Mouse (Mus musculus): Measurements from ENCODE around the gene Lyzl4. TPM values are rescaled to one million over a fixed set of nuclear protein-coding genes. Genes with fewer than 3 reads are reported as not detected.
"Not testable (repeated sequence)": the region's sequence is repeated elsewhere in the genome, so short reads cannot be mapped to it uniquely, and the experiment has no call there.

The Lyzl4 gene
- polyA plus RNA-seq, 1 experiment = not detected

- H3K4me1 ChIP-seq (ENCODE audit: control insufficient read depth, insufficient read depth, low read length) = no peaks in the 10 kb centered on the region
- WGBS = 42% methylated on average over 1 of the region's 1 CpGs
- TF ChIP-seq POLR2A (IDR thresholded peaks at IDR 0.05; ENCODE audit: borderline replicate concordance, control insufficient read depth, low read depth, low read length) (no peak), CTCF (IDR thresholded peaks at IDR 0.05; ENCODE audit: control insufficient read depth, insufficient read depth, low read length) (no peak)
- H3K4me3 ChIP-seq (replicated peaks; ENCODE audit: control insufficient read depth, low read depth, low read length) = no peak overlapping the region
- no peak overlapping the region for H3K27ac ChIP-seq (ENCODE audit: control insufficient read depth, insufficient read depth, low read depth, low read length, poor library complexity)
These were observed 35.3 kb downstream of the Lyzl4 start for GRCm38 (mm10) chr9:121606498-121607096.

GRCm38 (mm10) chr9:121605414-121606278 is 36.2 kb downstream of the Lyzl4 start:
- TF ChIP-seq CTCF (IDR thresholded peaks at IDR 0.05; ENCODE audit: control insufficient read depth, insufficient read depth, low read length) (peak; percentile 68), POLR2A (IDR thresholded peaks at IDR 0.05; ENCODE audit: borderline replicate concordance, control insufficient read depth, low read depth, low read length) (no peak)
- Histone ChIP-seq H3K27ac (ENCODE audit: control insufficient read depth, insufficient read depth, low read depth, low read length, poor library complexity) (no peak overlapping the region), H3K4me3 (replicated peaks; ENCODE audit: control insufficient read depth, low read depth, low read length) (no peak overlapping the region), H3K4me1 (ENCODE audit: control insufficient read depth, insufficient read depth, low read length) (no peaks in the 10 kb centered on the region)
- WGBS = 51% methylated on average over 12 of the region's 12 CpGs

- TF ChIP-seq POLR2A (IDR thresholded peaks at IDR 0.05; ENCODE audit: borderline replicate concordance, control insufficient read depth, low read depth, low read length) (no peak), CTCF (IDR thresholded peaks at IDR 0.05; ENCODE audit: control insufficient read depth, insufficient read depth, low read length) (no peak)
- no peak overlapping the region for H3K27ac ChIP-seq (ENCODE audit: control insufficient read depth, insufficient read depth, low read depth, low read length, poor library complexity)
- no peak overlapping the region for H3K4me3 ChIP-seq (replicated peaks; ENCODE audit: control insufficient read depth, low read depth, low read length)
- WGBS = 8% methylated on average over 2 of the region's 2 CpGs
- no peaks in the 10 kb centered on the region for H3K4me1 ChIP-seq (ENCODE audit: control insufficient read depth, insufficient read depth, low read length)
These were observed 39.5 kb downstream of the Lyzl4 start for GRCm38 (mm10) chr9:121602381-121602780.

- H3K4me3 ChIP-seq (replicated peaks; ENCODE audit: control insufficient read depth, low read depth, low read length) = no peak overlapping the region
These were observed 41.0 kb downstream of the Lyzl4 start for GRCm38 (mm10) chr9:121600861-121601427.

GRCm38 (mm10) chr9:121600201-121600860 is 41.6 kb downstream of the Lyzl4 start:
- TF ChIP-seq POLR2A (IDR thresholded peaks at IDR 0.05; ENCODE audit: borderline replicate concordance, control insufficient read depth, low read depth, low read length) (no peak), CTCF (IDR thresholded peaks at IDR 0.05; ENCODE audit: control insufficient read depth, insufficient read depth, low read length) (no peak)
- no peaks in the 10 kb centered on the region for H3K4me1 ChIP-seq (ENCODE audit: control insufficient read depth, insufficient read depth, low read length)
- H3K4me3 ChIP-seq (replicated peaks; ENCODE audit: control insufficient read depth, low read depth, low read length) = no peak overlapping the region
- WGBS = 40% methylated on average over 13 of the region's 13 CpGs
- no peak overlapping the region for H3K27ac ChIP-seq (ENCODE audit: control insufficient read depth, insufficient read depth, low read depth, low read length, poor library complexity)

More at GRCm38 (mm10) chr9:121600861-121601427, 41.0 kb downstream of the Lyzl4 start:
- no peaks in the 10 kb centered on the region for H3K4me1 ChIP-seq (ENCODE audit: control insufficient read depth, insufficient read depth, low read length)
- 37% methylated on average over 6 of the region's 6 CpGs for WGBS
- no peak for TF ChIP-seq CTCF (IDR thresholded peaks at IDR 0.05; ENCODE audit: control insufficient read depth, insufficient read depth, low read length)
- TF ChIP-seq POLR2A (IDR thresholded peaks at IDR 0.05; ENCODE audit: borderline replicate concordance, control insufficient read depth, low read depth, low read length) = no peak
- H3K27ac ChIP-seq (ENCODE audit: control insufficient read depth, insufficient read depth, low read depth, low read length, poor library complexity) = no peak overlapping the region

- 77% methylated on average over 6 of the region's 6 CpGs for WGBS
- no peak overlapping the region for H3K27ac ChIP-seq (ENCODE audit: control insufficient read depth, insufficient read depth, low read depth, low read length, poor library complexity)
- no peak for TF ChIP-seq POLR2A (IDR thresholded peaks at IDR 0.05; ENCODE audit: borderline replicate concordance, control insufficient read depth, low read depth, low read length)
- no peak for TF ChIP-seq CTCF (IDR thresholded peaks at IDR 0.05; ENCODE audit: control insufficient read depth, insufficient read depth, low read length)
- H3K4me3 ChIP-seq (replicated peaks; ENCODE audit: control insufficient read depth, low read depth, low read length) = no peak overlapping the region
- H3K4me1 ChIP-seq (ENCODE audit: control insufficient read depth, insufficient read depth, low read length) = no peaks in the 10 kb centered on the region
These were observed 42.3 kb downstream of the Lyzl4 start for GRCm38 (mm10) chr9:121599551-121599950.

- H3K4me3 ChIP-seq (replicated peaks; ENCODE audit: control insufficient read depth, low read depth, low read length) = no peak overlapping the region
- no peaks in the 10 kb centered on the region for H3K4me1 ChIP-seq (ENCODE audit: control insufficient read depth, insufficient read depth, low read length)
- TF ChIP-seq POLR2A (IDR thresholded peaks at IDR 0.05; ENCODE audit: borderline replicate concordance, control insufficient read depth, low read depth, low read length) (no peak), CTCF (IDR thresholded peaks at IDR 0.05; ENCODE audit: control insufficient read depth, insufficient read depth, low read length) (no peak)
- H3K27ac ChIP-seq (ENCODE audit: control insufficient read depth, insufficient read depth, low read depth, low read length, poor library complexity) = no peak overlapping the region
- WGBS = 52% methylated on average over 2 of the region's 2 CpGs
These were observed 43.8 kb downstream of the Lyzl4 start for GRCm38 (mm10) chr9:121598106-121598505.

- no peak overlapping the region for H3K27ac ChIP-seq (ENCODE audit: control insufficient read depth, insufficient read depth, low read depth, low read length, poor library complexity)
- no peak overlapping the region for H3K4me3 ChIP-seq (replicated peaks; ENCODE audit: control insufficient read depth, low read depth, low read length)
- no peaks in the 10 kb centered on the region for H3K4me1 ChIP-seq (ENCODE audit: control insufficient read depth, insufficient read depth, low read length)
- 76% methylated on average over 4 of the region's 4 CpGs for WGBS
- TF ChIP-seq POLR2A (IDR thresholded peaks at IDR 0.05; ENCODE audit: borderline replicate concordance, control insufficient read depth, low read depth, low read length) (no peak), CTCF (IDR thresholded peaks at IDR 0.05; ENCODE audit: control insufficient read depth, insufficient read depth, low read length) (no peak)
These were observed 47.1 kb downstream of the Lyzl4 start for GRCm38 (mm10) chr9:121594771-121595170.

GRCm38 (mm10) chr9:121593768-121594167 is 48.1 kb downstream of the Lyzl4 start:
- H3K4me3 ChIP-seq (replicated peaks; ENCODE audit: control insufficient read depth, low read depth, low read length); H3K27ac ChIP-seq (ENCODE audit: control insufficient read depth, insufficient read depth, low read depth, low read length, poor library complexity); H3K4me1 ChIP-seq (ENCODE audit: control insufficient read depth, insufficient read depth, low read length): not testable (repeated sequence)
- WGBS = 81% methylated on average over 3 of the region's 3 CpGs

Data from bone marrow, adult 2 months (tissue).